Mouse (Mus musculus) heart, postnatal 0 days (tissue): ENCODE results near the gene Abca7. TPM values are rescaled to one million over a fixed set of nuclear protein-coding genes. Genes with fewer than 3 reads are reported as not detected.

Experiments used
- ATAC-seq: fragments of 200-750 bp; cut with Nextera tagmentation; 2 replicates; pipeline ENCODE4 v1.8.0; 2017; ENCODE audit warnings: low read depth, moderate number of reproducible peaks, moderate library complexity; ENCODE audit not compliant: insufficient read depth
- DNase-seq: peaks from one replicate; pipeline ENCODE4 v3.0.0-alpha.2; 2016; ENCODE audit warnings: low spot score
- H3K27ac ChIP-seq: fragments of 300-500 bp; sonication (generic); 2 replicates; pipeline ENCODE4 v1.5.1; 2014; ENCODE audit warnings: low read depth, mild to moderate bottlenecking
- H3K27me3 ChIP-seq: fragments of 300-500 bp; sonication (generic); 2 replicates; pipeline ENCODE4 v1.6.1; 2014; ENCODE audit warnings: low read length, mixed read lengths; ENCODE audit not compliant: control insufficient read depth, insufficient read depth
- H3K36me3 ChIP-seq: fragments of 300-500 bp; sonication (generic); replicated peaks from 2 replicates; pipeline ENCODE4 v1.6.1; 2014; ENCODE audit warnings: low read length, mixed read lengths; ENCODE audit not compliant: control insufficient read depth, insufficient read depth
- H3K4me1 ChIP-seq: fragments of 300-500 bp; sonication (generic); 2 replicates; pipeline ENCODE4 v1.6.1; 2014; ENCODE audit warnings: antibody characterized with exemption; ENCODE audit not compliant: control insufficient read depth, insufficient read depth
- H3K4me2 ChIP-seq: fragments of 300-500 bp; sonication (generic); 2 replicates; pipeline ENCODE4 v1.6.1; 2014; ENCODE audit warnings: low read depth, mild to moderate bottlenecking, low read length, moderate library complexity
- H3K4me3 ChIP-seq: fragments of 300-500 bp; sonication (generic); 2 replicates; pipeline ENCODE4 v1.5.1; 2014; ENCODE audit warnings: low read depth, low read length
- H3K9ac ChIP-seq: fragments of 300-500 bp; sonication (generic); replicated peaks from 2 replicates; pipeline ENCODE4 v1.6.1; 2014; ENCODE audit warnings: low read depth, low read length, mixed read lengths
- H3K9me3 ChIP-seq: fragments of 300-500 bp; sonication (generic); replicated peaks from 2 replicates; pipeline ENCODE4 v1.6.1; 2016; ENCODE audit warnings: low read length; ENCODE audit not compliant: control insufficient read depth
- CTCF ChIP-seq: IDR thresholded peaks from 2 replicates; pipeline ENCODE4 v1.5.1; 2016; ENCODE audit warnings: antibody characterized with exemption, control low read depth, low read depth
- EP300 ChIP-seq: IDR thresholded peaks from 2 replicates; pipeline ENCODE4 v1.6.1; 2016; ENCODE audit warnings: antibody characterized with exemption, low read depth
- WGBS: fragments of 180-500 bp; shearing (Covaris S2); extraction: QIAGEN DNeasy Blood & Tissue Kit; methylation state at CpG from one replicate; pipeline ENCODE4 v1.1.7; 2014; 5-methylcytosine and 5-hydroxymethylcytosine counted together
- polyA plus RNA-seq: library from polyadenylated mRNA; unstranded; fragments of >200 nt; fragmentation: Nextera tagmentation; extraction: Ambion mirVana; gene quantifications from 2 replicates; pipeline ENCODE4 v1.2.1, GENCODE M21; 2015
- total RNA-seq: library from RNA; depleted of rRNA; stranded (reverse); fragments of >200 nt; gene quantifications from 2 replicates; pipeline ENCODE4 v1.2.3, GENCODE M21; 2014; ENCODE audit warnings: low replicate concordance

Abca7 gene
- total and polyA plus RNA-seq, 2 experiments from 2014 or later, result 1.9 to 11.4 TPM

- Histone ChIP-seq H3K36me3 (no peaks in the 10 kb centered on the region), H3K27ac (no peak overlapping the region), H3K9ac (no peak overlapping the region), H3K27me3 (0 out of 2 replicates have a peak, but pooled peaks cover 3% of the 10 kb centered on the region), H3K4me3 (no peak overlapping the region), H3K4me1 (no peaks in the 10 kb centered on the region), H3K4me2 (no peak overlapping the region), H3K9me3 (no peaks in the 10 kb centered on the region)
- DNase-seq (no peak), ATAC-seq (no peak)
- TF ChIP-seq CTCF, result no peak
- no peak for TF ChIP-seq EP300
- WGBS, result 93% methylated on average over 8 of the region's 8 CpGs
These were observed 26.5 kb downstream of the Abca7 start for GRCm38 (mm10) chr10:80022806-80023205.

- no peak overlapping the region for H3K27ac ChIP-seq
- H3K4me3 ChIP-seq, result no peak overlapping the region
- H3K9ac ChIP-seq, result no peak overlapping the region
- no peaks in the 10 kb centered on the region for H3K4me1 ChIP-seq
- H3K36me3 ChIP-seq, result no peaks in the 10 kb centered on the region
- H3K4me2 ChIP-seq, result no peak overlapping the region
- H3K9me3 ChIP-seq, result no peaks in the 10 kb centered on the region
- no peaks in the 10 kb centered on the region for H3K27me3 ChIP-seq
- 71% methylated on average over 5 of the region's 5 CpGs for WGBS
- no peak for DNase-seq
- no peak for ATAC-seq
- TF ChIP-seq CTCF (no peak), EP300 (no peak)
These were observed 27.5 kb downstream of the Abca7 start for GRCm38 (mm10) chr10:80023758-80024157.

GRCm38 (mm10) chr10:80024229-80025043 is 28.1 kb downstream of the Abca7 start:
- TF ChIP-seq EP300, result no peak
- Histone ChIP-seq H3K4me2 (no peak overlapping the region), H3K4me3 (no peak overlapping the region), H3K27me3 (no peaks in the 10 kb centered on the region), H3K9ac (no peak overlapping the region), H3K9me3 (no peaks in the 10 kb centered on the region), H3K27ac (peak overlapping the region; percentile 9; the same call in 1 of the 2 replicates), H3K36me3 (no peaks in the 10 kb centered on the region), H3K4me1 (no peaks in the 10 kb centered on the region)
- 69% methylated on average over 15 of the region's 15 CpGs for WGBS
- DNase-seq, result no peak
- ATAC-seq, result no peak

GRCm38 (mm10) chr10:80025044-80025347 is 28.7 kb downstream of the Abca7 start:
- Histone ChIP-seq H3K4me2 (no peak overlapping the region), H3K36me3 (no peaks in the 10 kb centered on the region), H3K9me3 (no peaks in the 10 kb centered on the region), H3K4me3 (no peak overlapping the region), H3K27ac (no peak overlapping the region), H3K9ac (no peak overlapping the region), H3K27me3 (no peaks in the 10 kb centered on the region), H3K4me1 (no peaks in the 10 kb centered on the region)
- TF ChIP-seq CTCF (no peak), EP300 (no peak)
- DNase-seq, result no peak
- ATAC-seq, result no peak
- 64% methylated on average over 4 of the region's 4 CpGs for WGBS

- no peak overlapping the region for H3K4me2 ChIP-seq
- H3K36me3 ChIP-seq, result no peaks in the 10 kb centered on the region
- DNase-seq (no peak), ATAC-seq (no peak)
- H3K27me3 ChIP-seq, result no peaks in the 10 kb centered on the region
- no peak for TF ChIP-seq CTCF
- TF ChIP-seq EP300, result no peak
- no peaks in the 10 kb centered on the region for H3K9me3 ChIP-seq
- H3K27ac ChIP-seq, result no peak overlapping the region
- H3K4me1 ChIP-seq, result no peaks in the 10 kb centered on the region
- H3K9ac ChIP-seq, result no peak overlapping the region
- H3K4me3 ChIP-seq, result no peak overlapping the region
- 82% methylated on average over 10 of the region's 10 CpGs for WGBS
These were observed 29.2 kb downstream of the Abca7 start for GRCm38 (mm10) chr10:80025463-80025862.

- ATAC-seq (no peak), DNase-seq (no peak)
- TF ChIP-seq CTCF (no peak), EP300 (no peak)
- Histone ChIP-seq H3K9ac (no peak overlapping the region), H3K27me3 (no peaks in the 10 kb centered on the region), H3K4me3 (no peak overlapping the region), H3K36me3 (no peaks in the 10 kb centered on the region; the same call in 1 of the 2 replicates), H3K9me3 (no peaks in the 10 kb centered on the region), H3K4me2 (no peak overlapping the region), H3K27ac (no peak overlapping the region), H3K4me1 (no peaks in the 10 kb centered on the region)
- 65% methylated on average over 12 of the region's 12 CpGs for WGBS
These were observed 29.6 kb downstream of the Abca7 start for GRCm38 (mm10) chr10:80025889-80026288.
